Mouse (Mus musculus) bone marrow, adult 2 months (tissue): ENCODE results near the gene 2410015M20Rik.

Experiments
- CTCF ChIP-seq: fragments of 200-500 bp; IDR thresholded peaks from 2 replicates; pipeline ENCODE4 v1.5.1; 2011; ENCODE audit warnings: low read length, control low read depth; ENCODE audit not compliant: control insufficient read depth, insufficient read depth
- POLR2A ChIP-seq: fragments of 200-500 bp; IDR thresholded peaks from 2 replicates; pipeline ENCODE4 v1.6.1; 2011; ENCODE audit warnings: low read depth, mild to moderate bottlenecking, control low read depth, low read length, borderline replicate concordance; ENCODE audit not compliant: control insufficient read depth

- TF ChIP-seq CTCF (no peak), POLR2A (no peak)
Observed at GRCm38 (mm10) chr17:56566293-56566692, 43.3 kb downstream of the 2410015M20Rik start.
